Comparison of ENCODE assay signal across 9 mouse cellular contexts in genomic region chr3:53201670-53202069, GRCm38 (mm10).
DNase-seq lines count a peak whose midpoint lies in the region; ATAC-seq and TF ChIP-seq lines count a peak whose summit lies in the region.
"Had no signal": no experiment of that assay in that cellular context is flagged by ENCODE, and none has a peak within 500 bp of the region (broad histone marks: within the 10 kb centered on the region; RNA-seq: fewer than 3 reads in every experiment).

No protein-coding gene starts in this region.

- no peak overlapping the region for H3ac ChIP-seq in myocyte (ENCODE audit: control insufficient read depth, insufficient read length)

- H3K4me1 ChIP-seq in kidney, embryonic 14.5 days (ENCODE audit: control insufficient read depth, insufficient read depth, low read length) = peaks cover 15% of the 10 kb centered on the region
- H3K4me1 ChIP-seq in embryonic facial prominence, embryonic 10.5 days = peaks cover 32% of the 10 kb centered on the region
- peaks cover 37% of the 10 kb centered on the region for H3K4me1 ChIP-seq in heart, embryonic 16.5 days (ENCODE audit: control insufficient read depth, insufficient read depth, low read length)

- no peaks in the 10 kb centered on the region for H3K79me2 ChIP-seq in myocyte (ENCODE audit: control insufficient read depth, insufficient read depth)

- intact Hi-C loops in left cerebral cortex, postnatal 36 days (cut with DNase I) = no loop called here

- H3K36me3 ChIP-seq in kidney, embryonic 14.5 days (ENCODE audit: control insufficient read depth, insufficient read depth, low read length) = no peaks in the 10 kb centered on the region
- H3K36me3 ChIP-seq in embryonic facial prominence, embryonic 10.5 days (replicated peaks) = no peaks in the 10 kb centered on the region
- no peaks in the 10 kb centered on the region for H3K36me3 ChIP-seq in heart, embryonic 16.5 days (ENCODE audit: control insufficient read depth, insufficient read depth)
- H3K36me3 ChIP-seq in myocyte (ENCODE audit: control insufficient read depth, insufficient read depth) = no peaks in the 10 kb centered on the region

- ATAC-seq in kidney, embryonic 14.5 days (ENCODE audit: low FRiP score, low TSS enrichment) = no peak
- ATAC-seq in heart, embryonic 16.5 days (replicated peaks; ENCODE audit: extremely low read depth, insufficient read depth, low FRiP score) = no peak

- peak; percentile 41 for TF ChIP-seq POLR2A in myocyte (IDR thresholded peaks at IDR 0.05; ENCODE audit: insufficient read length, low read depth)

- H3K27ac ChIP-seq in kidney, embryonic 14.5 days (ENCODE audit: low read depth, low read length) = peak overlapping the region; percentile 7; the same call in 1 of the 2 replicates
- H3K27ac ChIP-seq in embryonic facial prominence, embryonic 10.5 days (replicated peaks) = peak overlapping the region; percentile 49
- peak overlapping the region; percentile 39 for H3K27ac ChIP-seq in heart, embryonic 16.5 days (ENCODE audit: low read length)

- no peak overlapping the region for H3K4me3 ChIP-seq in kidney, embryonic 14.5 days (ENCODE audit: low read length)
- H3K4me3 ChIP-seq in embryonic facial prominence, embryonic 10.5 days = no peak overlapping the region
- H3K4me3 ChIP-seq in heart, embryonic 16.5 days (ENCODE audit: low read length) = no peak overlapping the region
- peak overlapping the region; percentile 11 for H3K4me3 ChIP-seq in myocyte

- no peak overlapping the region for H3K4me2 ChIP-seq in kidney, embryonic 14.5 days (replicated peaks; ENCODE audit: low read depth, low read length)
- H3K4me2 ChIP-seq in heart, embryonic 16.5 days (ENCODE audit: low read depth, low read length) = peak overlapping the region; percentile 21
- peak overlapping the region; percentile 94 for H3K4me2 ChIP-seq in myocyte (ENCODE audit: low read depth)

- H3K27me3 ChIP-seq in kidney, embryonic 14.5 days (ENCODE audit: control insufficient read depth, insufficient read depth, low read length) = no peaks in the 10 kb centered on the region
- H3K27me3 ChIP-seq in embryonic facial prominence, embryonic 10.5 days (replicated peaks; ENCODE audit: low read depth, poor library complexity, severe bottlenecking) = 0 out of 2 replicates have a peak, but pooled peaks cover 4% of the 10 kb centered on the region
- H3K27me3 ChIP-seq in heart, embryonic 16.5 days (ENCODE audit: control insufficient read depth, insufficient read depth, low read length) = no peaks in the 10 kb centered on the region
- no peaks in the 10 kb centered on the region for H3K27me3 ChIP-seq in myocyte (ENCODE audit: control insufficient read depth, insufficient read depth, insufficient read length)

- DNase-seq in kidney, postnatal 36 days = no peak
- no peak for DNase-seq in embryonic facial prominence, embryonic 10.5 days (ENCODE audit: low spot score)
- no peak for DNase-seq in left cerebral cortex, postnatal 36 days (ENCODE audit: low spot score in 2 of 2)
- DNase-seq in spleen, postnatal 14 days (ENCODE audit: low spot score in 2 of 2) = no peak
- DNase-seq in frontal cortex, adult 2 months (ENCODE audit: extremely low spot score in 1 of 2, low spot score in 1 of 2) = no peak
- DNase-seq: kidney, adult 8-10 months had no signal

- whole genome bisulfite sequencing in kidney, embryonic 14.5 days = 43% methylated on average over 10 of the region's 10 CpGs
- 41% methylated on average over 10 of the region's 10 CpGs for WGBS in embryonic facial prominence, embryonic 10.5 days
- 48% methylated on average over 10 of the region's 10 CpGs for WGBS in heart, embryonic 16.5 days

- H3K9me3 ChIP-seq in kidney, embryonic 14.5 days (ENCODE audit: control insufficient read depth, low read length) = no peaks in the 10 kb centered on the region
- no peaks in the 10 kb centered on the region for H3K9me3 ChIP-seq in embryonic facial prominence, embryonic 10.5 days
- H3K9me3 ChIP-seq in heart, embryonic 16.5 days (replicated peaks; ENCODE audit: control insufficient read depth, low read length) = no peaks in the 10 kb centered on the region

- no peak overlapping the region for H3K9ac ChIP-seq in kidney, embryonic 14.5 days (ENCODE audit: low read depth, low read length)
- no peak overlapping the region for H3K9ac ChIP-seq in heart, embryonic 16.5 days (ENCODE audit: low read length)

TF ChIP-seq in myocyte, 11 proteins besides CTCF, POLR2A, EP300 and RAD21:
- TF ChIP-seq USF1 (IDR thresholded peaks at IDR 0.05; ENCODE audit: low read depth) (no peak), POLR2AphosphoS2 (IDR thresholded peaks at IDR 0.05; ENCODE audit: insufficient read length, low read depth) (peak; percentile 40), E2F4 (IDR thresholded peaks at IDR 0.05; ENCODE audit: insufficient read depth) (no peak)
